Mouse (Mus musculus) left cerebral cortex, postnatal 4 days (tissue): ENCODE data around the gene Kcmf1. TPM values are rescaled to one million over a fixed set of nuclear protein-coding genes. Genes with fewer than 3 reads are reported as not detected.
"Not testable (repeated sequence)": the region's sequence is repeated elsewhere in the genome, so short reads cannot be mapped to it uniquely, and the experiment has no call there.

ENCODE experiments used
- DNase-seq: peaks from one replicate; pipeline ENCODE4 v3.0.0-alpha.2; 2022
- intact Hi-C: fragments of 180-260 bp; cut with DNase I; formaldehyde crosslinking; loops from one replicate; pipeline ENCODE4 v1.15.1; 2025
- total RNA-seq, 2 experiments: library from RNA; stranded (reverse); gene quantifications; 2 replicates each; pipeline ENCODE4 v1.2.3; 2021

Gene Kcmf1
- total RNA-seq, 2 experiments from 2014 or later: 68.4 to 73.0 TPM

- DNase-seq: peak; percentile 63
- intact Hi-C loops: no loop called here
Observed at GRCm38 (mm10) chr6:72899201-72899780, 488 bp downstream of the Kcmf1 start.

- intact Hi-C loops: no loop called here
Observed at GRCm38 (mm10) chr6:72898244-72899200, 1.3 kb downstream of the Kcmf1 start.

GRCm38 (mm10) chr6:72895000-72895399, 4.8 kb downstream of the Kcmf1 start:
- no peak for DNase-seq
- intact Hi-C loops: no loop called here

More at GRCm38 (mm10) chr6:72898244-72899200, 1.3 kb downstream of the Kcmf1 start:
- peak; percentile 58 for DNase-seq

GRCm38 (mm10) chr6:72891238-72891637, 8.5 kb downstream of the Kcmf1 start:
- DNase-seq: no peak
- intact Hi-C loops: no loop called here

GRCm38 (mm10) chr6:72888655-72889054, 11.1 kb downstream of the Kcmf1 start:
- intact Hi-C loops: no loop called here
- DNase-seq: no peak

- intact Hi-C loops: no loop called here
- DNase-seq: no peak
Observed at GRCm38 (mm10) chr6:72885268-72885667, 14.5 kb downstream of the Kcmf1 start.

GRCm38 (mm10) chr6:72884767-72885166, 15.0 kb downstream of the Kcmf1 start:
- DNase-seq: no peak
- intact Hi-C loops: no loop called here

GRCm38 (mm10) chr6:72882661-72883458, 16.9 kb downstream of the Kcmf1 start:
- DNase-seq: no peak
- intact Hi-C loops: no loop called here

GRCm38 (mm10) chr6:72882222-72882621, 17.6 kb downstream of the Kcmf1 start:
- no peak for DNase-seq
- intact Hi-C loops: no loop called here

- intact Hi-C loops: no loop called here
- DNase-seq: no peak
Observed at GRCm38 (mm10) chr6:72881619-72881979, 18.2 kb downstream of the Kcmf1 start.

- intact Hi-C loops: no loop called here
Observed at GRCm38 (mm10) chr6:72880913-72881618, 18.7 kb downstream of the Kcmf1 start.

GRCm38 (mm10) chr6:72876629-72877028, 23.1 kb downstream of the Kcmf1 start:
- DNase-seq: no peak
- intact Hi-C loops: no loop called here

More at GRCm38 (mm10) chr6:72880913-72881618, 18.7 kb downstream of the Kcmf1 start:
- DNase-seq: no peak

- DNase-seq: no peak
- intact Hi-C loops: no loop called here
Observed at GRCm38 (mm10) chr6:72873338-72873737, 26.4 kb downstream of the Kcmf1 start.

GRCm38 (mm10) chr6:72872276-72872675, 27.5 kb downstream of the Kcmf1 start:
- DNase-seq: no peak

GRCm38 (mm10) chr6:72869601-72870000, 30.2 kb downstream of the Kcmf1 start:
- intact Hi-C loops: no loop called here
- no peak for DNase-seq

More at GRCm38 (mm10) chr6:72872276-72872675, 27.5 kb downstream of the Kcmf1 start:
- intact Hi-C loops: no loop called here

- no peak for DNase-seq
- intact Hi-C loops: no loop called here
Observed at GRCm38 (mm10) chr6:72868688-72869087, 31.1 kb downstream of the Kcmf1 start.

- no peak for DNase-seq
- intact Hi-C loops: no loop called here
Observed at GRCm38 (mm10) chr6:72867746-72868145, 32.0 kb downstream of the Kcmf1 start.

GRCm38 (mm10) chr6:72866232-72866631, 33.5 kb downstream of the Kcmf1 start:
- intact Hi-C loops: no loop called here
- DNase-seq: no peak

GRCm38 (mm10) chr6:72862686-72863085, 37.1 kb downstream of the Kcmf1 start:
- intact Hi-C loops, DNase-seq: not testable (repeated sequence)

GRCm38 (mm10) chr6:72854256-72854655, 45.5 kb downstream of the Kcmf1 start:
- no peak for DNase-seq
- intact Hi-C loops: no loop called here
